Comparison of ENCODE assay signal across 8 mouse cellular contexts in the genomic region with DNA sequence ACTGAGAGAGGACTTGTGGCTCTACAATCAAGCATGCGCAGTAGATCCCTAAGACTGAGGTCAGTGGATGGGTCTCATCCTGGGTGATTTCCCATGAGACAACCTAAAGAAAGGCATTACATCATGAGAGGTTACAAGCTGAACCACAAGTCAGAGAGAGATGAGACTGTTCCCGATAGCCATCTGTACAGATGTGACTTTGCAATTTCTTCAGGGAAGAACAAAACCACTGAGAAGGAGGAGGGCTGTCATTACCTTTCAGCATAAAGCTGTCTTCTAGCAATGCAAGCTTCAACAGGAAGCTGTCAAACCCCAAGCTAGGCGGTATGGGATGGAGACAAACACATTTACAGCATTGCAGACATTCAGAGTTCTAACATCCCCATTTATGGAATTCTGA.
DNase-seq lines count a peak whose midpoint lies in the region; ATAC-seq and TF ChIP-seq lines count a peak whose summit lies in the region.

No protein-coding gene starts in this region.

- WGBS in embryonic facial prominence, embryonic 12.5 days = 76% methylated on average over 3 of the region's 3 CpGs
- 55% methylated on average over 3 of the region's 3 CpGs for WGBS in hindbrain, postnatal 0 days

- no peaks in the 10 kb centered on the region for H3K36me3 ChIP-seq in embryonic facial prominence, embryonic 12.5 days
- H3K36me3 ChIP-seq in hindbrain, postnatal 0 days (ENCODE audit: insufficient read depth, low read length) = no peaks in the 10 kb centered on the region

- intact Hi-C loops in left cerebral cortex, adult 2 months (cut with DNase I) = no loop called here
- intact Hi-C loops in left cerebral cortex, postnatal 10 days (cut with DNase I) = no loop called here

- peak overlapping the region; percentile 66 for H3K4me2 ChIP-seq in embryonic facial prominence, embryonic 12.5 days (replicated peaks)
- peak overlapping the region; percentile 79 for H3K4me2 ChIP-seq in hindbrain, postnatal 0 days (ENCODE audit: low read depth, low read length)

- peak overlapping the region; percentile 34; the same call in 1 of the 2 replicates for H3K27ac ChIP-seq in left cerebral cortex, adult 2 months
- peak overlapping the region; percentile 93 for H3K27ac ChIP-seq in embryonic facial prominence, embryonic 12.5 days
- peak overlapping the region; percentile 41; the same call in 1 of the 2 replicates for H3K27ac ChIP-seq in hindbrain, postnatal 0 days

- no peaks in the 10 kb centered on the region for H3K9me3 ChIP-seq in embryonic facial prominence, embryonic 12.5 days
- no peaks in the 10 kb centered on the region for H3K9me3 ChIP-seq in hindbrain, postnatal 0 days (ENCODE audit: low read length)

- H3K9ac ChIP-seq in embryonic facial prominence, embryonic 12.5 days = no peak overlapping the region
- H3K9ac ChIP-seq in hindbrain, postnatal 0 days (replicated peaks; ENCODE audit: low read length) = peak overlapping the region; percentile 15; the same call in 1 of the 2 replicates

- no peak for DNase-seq in left cerebral cortex, adult 2 months (ENCODE audit: extremely low spot score in 1 of 2, low spot score in 2 of 2)
- DNase-seq in left cerebral cortex, postnatal 10 days (ENCODE audit: extremely low spot score in 1 of 2, low spot score in 2 of 2) = no peak
- DNase-seq in hindbrain, postnatal 0 days (ENCODE audit: low spot score) = no peak
- peak; percentile 9 for DNase-seq in naive thymus-derived CD4-positive, alpha-beta T cell, adult 2 months (ENCODE audit: low read depth)
- no peak for DNase-seq in cerebellum, adult 9-11 months
- no peak for DNase-seq in right cerebral cortex, adult 2 months (ENCODE audit: low spot score in 2 of 2)

- H3K4me3 ChIP-seq in left cerebral cortex, adult 2 months = peak overlapping the region; percentile 18
- H3K4me3 ChIP-seq in embryonic facial prominence, embryonic 12.5 days = no peak overlapping the region; the same call in 1 of the 2 replicates
- peak overlapping the region; percentile 65 for H3K4me3 ChIP-seq in hindbrain, postnatal 0 days (ENCODE audit: low read length)

- no peak for TF ChIP-seq CTCF in left cerebral cortex, adult 2 months (IDR thresholded peaks at IDR 0.05)
- TF ChIP-seq CTCF in hindbrain, postnatal 0 days (IDR thresholded peaks at IDR 0.05; ENCODE audit: low read depth) = no peak

- H3K27me3 ChIP-seq in embryonic facial prominence, embryonic 12.5 days = no peaks in the 10 kb centered on the region
- no peaks in the 10 kb centered on the region for H3K27me3 ChIP-seq in hindbrain, postnatal 0 days (ENCODE audit: insufficient read depth, low read length)

- H3K4me1 ChIP-seq in embryonic facial prominence, embryonic 12.5 days = peaks cover 40% of the 10 kb centered on the region
- H3K4me1 ChIP-seq in hindbrain, postnatal 0 days (ENCODE audit: insufficient read depth, low read length) = peaks cover 33% of the 10 kb centered on the region

- ATAC-seq in embryonic facial prominence, embryonic 12.5 days (ENCODE audit: insufficient number of reproducible peaks, insufficient read depth, low FRiP score, low TSS enrichment) = no peak
- no peak for ATAC-seq in hindbrain, postnatal 0 days
- no peak for ATAC-seq in megakaryocyte, adult 5-6 weeks (ENCODE audit: poor library complexity, severe bottlenecking)

Comparison
In these comparisons a context has a peak if more than half of its experiments do, and no peak if none do; other contexts are left out.
1. H3K27ac ChIP-seq: peak in every context shown above with its lines; median percentile 93 in embryonic facial prominence, embryonic 12.5 days; 41 in hindbrain, postnatal 0 days; 34 in left cerebral cortex, adult 2 months.